Mouse (Mus musculus): Measurements from ENCODE around the gene Ccnj. TPM values are rescaled to one million over a fixed set of nuclear protein-coding genes. Genes with fewer than 3 reads are reported as not detected.
A peak's percentile ranks its signal among the peaks of the same experiment; 100 is the strongest.

The Ccnj gene
- 9.1 and 9.8 TPM in 2 replicates for polyA plus RNA-seq (2015; fragmentation: Nextera tagmentation; extraction: Ambion mirVana)

- WGBS, result under 1% methylated on average over 71 of the region's 71 CpGs
- Histone ChIP-seq H3K4me2 (replicated peaks) (peak within 1 kb of the TSS; percentile 69), H3K27me3 (replicated peaks) (no peaks in the 10 kb centered on the region)
Measured at GRCm38 (mm10) chr19:40830703-40831415, at the start of gene Ccnj. TSS of gene Ccnj (plus strand) at chr19:40831279.

GRCm38 (mm10) chr19:40788004-40788714, 42.9 kb upstream of the Ccnj start:
- H3K27me3 ChIP-seq (replicated peaks), result no peaks in the 10 kb centered on the region
- H3K4me1 ChIP-seq (replicated peaks), result no peaks in the 10 kb centered on the region
- H3K9me3 ChIP-seq, result no peaks in the 10 kb centered on the region
- H3K36me3 ChIP-seq, result no peaks in the 10 kb centered on the region
- no peak overlapping the region for H3K9ac ChIP-seq
- 79% methylated on average over 15 of the region's 15 CpGs for WGBS
- no peak overlapping the region for H3K27ac ChIP-seq
- no peak overlapping the region for H3K4me2 ChIP-seq (replicated peaks)
- H3K4me3 ChIP-seq (replicated peaks), result no peak overlapping the region
- no peak for ATAC-seq

More at GRCm38 (mm10) chr19:40830703-40831415, at the start of gene Ccnj:
- ATAC-seq, result peak; percentile 99
- no peaks in the 10 kb centered on the region for H3K9me3 ChIP-seq
- H3K4me3 ChIP-seq (replicated peaks), result peak within 1 kb of the TSS; percentile 92
- peaks cover 13% of the 10 kb centered on the region; the same call in 1 of the 2 replicates for H3K4me1 ChIP-seq (replicated peaks)
- peak within 1 kb of the TSS; percentile 87 for H3K27ac ChIP-seq
- no peaks in the 10 kb centered on the region for H3K36me3 ChIP-seq
- H3K9ac ChIP-seq, result peak within 1 kb of the TSS; percentile 94

- Histone ChIP-seq H3K9ac (no peak overlapping the region), H3K27me3 (replicated peaks) (no peaks in the 10 kb centered on the region), H3K36me3 (no peaks in the 10 kb centered on the region), H3K4me2 (replicated peaks) (no peak overlapping the region), H3K4me1 (replicated peaks) (no peaks in the 10 kb centered on the region), H3K9me3 (no peaks in the 10 kb centered on the region), H3K4me3 (replicated peaks) (no peak overlapping the region), H3K27ac (no peak overlapping the region)
- 70% methylated on average over 2 of the region's 2 CpGs for WGBS
- no peak for ATAC-seq
Measured at GRCm38 (mm10) chr19:40788715-40789084, 42.4 kb upstream of the Ccnj start.

GRCm38 (mm10) chr19:40805176-40805737, 25.8 kb upstream of the Ccnj start:
- WGBS, result 33% methylated on average over 7 of the region's 7 CpGs
- H3K4me2 ChIP-seq (replicated peaks), result no peak overlapping the region
- no peak overlapping the region for H3K27ac ChIP-seq
- ATAC-seq, result no peak
- 0 out of 2 replicates have a peak, but pooled peaks cover 2% of the 10 kb centered on the region for H3K4me1 ChIP-seq (replicated peaks)
- H3K4me3 ChIP-seq (replicated peaks), result no peak overlapping the region
- H3K27me3 ChIP-seq (replicated peaks), result no peaks in the 10 kb centered on the region
- H3K9ac ChIP-seq, result no peak overlapping the region
- H3K9me3 ChIP-seq, result no peaks in the 10 kb centered on the region
- H3K36me3 ChIP-seq, result no peaks in the 10 kb centered on the region

- Histone ChIP-seq H3K36me3 (no peaks in the 10 kb centered on the region), H3K9me3 (no peaks in the 10 kb centered on the region), H3K4me3 (replicated peaks) (no peak overlapping the region), H3K9ac (no peak overlapping the region), H3K27ac (no peak overlapping the region), H3K4me2 (replicated peaks) (no peak overlapping the region), H3K4me1 (replicated peaks) (0 out of 2 replicates have a peak, but pooled peaks cover 2% of the 10 kb centered on the region), H3K27me3 (replicated peaks) (no peaks in the 10 kb centered on the region)
- 73% methylated on average over 7 of the region's 7 CpGs for WGBS
- no peak for ATAC-seq
Measured at GRCm38 (mm10) chr19:40809858-40810257, 21.2 kb upstream of the Ccnj start.

GRCm38 (mm10) chr19:40811840-40812239, 19.2 kb upstream of the Ccnj start:
- Histone ChIP-seq H3K4me2 (replicated peaks) (no peak overlapping the region), H3K27ac (no peak overlapping the region), H3K4me3 (replicated peaks) (no peak overlapping the region), H3K4me1 (replicated peaks) (no peaks in the 10 kb centered on the region), H3K9me3 (no peaks in the 10 kb centered on the region), H3K9ac (no peak overlapping the region), H3K36me3 (no peaks in the 10 kb centered on the region), H3K27me3 (replicated peaks) (no peaks in the 10 kb centered on the region)
- peak; percentile 72 for ATAC-seq
- 64% methylated on average over 4 of the region's 4 CpGs for WGBS

- Histone ChIP-seq H3K4me2 (replicated peaks) (no peak overlapping the region), H3K27me3 (replicated peaks) (no peaks in the 10 kb centered on the region), H3K27ac (no peak overlapping the region), H3K9ac (no peak overlapping the region), H3K9me3 (no peaks in the 10 kb centered on the region), H3K36me3 (no peaks in the 10 kb centered on the region), H3K4me3 (replicated peaks) (no peak overlapping the region), H3K4me1 (replicated peaks) (no peaks in the 10 kb centered on the region)
- ATAC-seq, result no peak
- WGBS, result 59% methylated on average over 3 of the region's 3 CpGs
Measured at GRCm38 (mm10) chr19:40812778-40813177, 18.3 kb upstream of the Ccnj start.

GRCm38 (mm10) chr19:40813385-40813784, 17.7 kb upstream of the Ccnj start:
- ATAC-seq, result peak; percentile 51; the same call in 1 of the 2 replicates
- no peaks in the 10 kb centered on the region for H3K36me3 ChIP-seq
- WGBS, result 72% methylated on average over 14 of the region's 14 CpGs

GRCm38 (mm10) chr19:40815645-40816183, 15.4 kb upstream of the Ccnj start:
- ATAC-seq, result no peak
- Histone ChIP-seq H3K27me3 (replicated peaks) (no peaks in the 10 kb centered on the region), H3K9me3 (no peaks in the 10 kb centered on the region), H3K4me1 (replicated peaks) (no peaks in the 10 kb centered on the region), H3K9ac (no peak overlapping the region), H3K36me3 (no peaks in the 10 kb centered on the region), H3K27ac (no peak overlapping the region), H3K4me2 (replicated peaks) (no peak overlapping the region), H3K4me3 (replicated peaks) (no peak overlapping the region)
- WGBS, result 75% methylated on average over 7 of the region's 7 CpGs

More at GRCm38 (mm10) chr19:40813385-40813784, 17.7 kb upstream of the Ccnj start:
- Histone ChIP-seq H3K4me3 (replicated peaks) (no peak overlapping the region), H3K9me3 (no peaks in the 10 kb centered on the region), H3K9ac (no peak overlapping the region), H3K27me3 (replicated peaks) (no peaks in the 10 kb centered on the region), H3K4me1 (replicated peaks) (no peaks in the 10 kb centered on the region), H3K27ac (no peak overlapping the region), H3K4me2 (replicated peaks) (no peak overlapping the region)

GRCm38 (mm10) chr19:40817901-40818532, 13.1 kb upstream of the Ccnj start:
- no peaks in the 10 kb centered on the region for H3K9me3 ChIP-seq
- H3K36me3 ChIP-seq, result no peaks in the 10 kb centered on the region
- no peak overlapping the region for H3K9ac ChIP-seq
- WGBS, result 87% methylated on average over 6 of the region's 6 CpGs
- H3K27me3 ChIP-seq (replicated peaks), result no peaks in the 10 kb centered on the region
- no peak overlapping the region for H3K4me3 ChIP-seq (replicated peaks)
- no peak overlapping the region for H3K4me2 ChIP-seq (replicated peaks)
- no peak for ATAC-seq
- no peaks in the 10 kb centered on the region for H3K4me1 ChIP-seq (replicated peaks)
- no peak overlapping the region for H3K27ac ChIP-seq

GRCm38 (mm10) chr19:40818764-40819163, 12.3 kb upstream of the Ccnj start:
- H3K4me1 ChIP-seq (replicated peaks), result no peaks in the 10 kb centered on the region
- no peak overlapping the region for H3K4me3 ChIP-seq (replicated peaks)
- no peak overlapping the region for H3K4me2 ChIP-seq (replicated peaks)
- H3K9ac ChIP-seq, result no peak overlapping the region
- H3K27ac ChIP-seq, result no peak overlapping the region
- no peaks in the 10 kb centered on the region for H3K36me3 ChIP-seq
- WGBS, result 49% methylated on average over 7 of the region's 7 CpGs
- ATAC-seq, result no peak
- H3K27me3 ChIP-seq (replicated peaks), result no peaks in the 10 kb centered on the region
- no peaks in the 10 kb centered on the region for H3K9me3 ChIP-seq

- Histone ChIP-seq H3K27ac (no peak overlapping the region), H3K4me2 (replicated peaks) (no peak overlapping the region), H3K9me3 (no peaks in the 10 kb centered on the region), H3K9ac (no peak overlapping the region), H3K27me3 (replicated peaks) (no peaks in the 10 kb centered on the region), H3K4me1 (replicated peaks) (no peaks in the 10 kb centered on the region), H3K4me3 (replicated peaks) (no peak overlapping the region), H3K36me3 (no peaks in the 10 kb centered on the region)
- no peak for ATAC-seq
- 75% methylated on average over 4 of the region's 4 CpGs for WGBS
Measured at GRCm38 (mm10) chr19:40821306-40821825, 9.7 kb upstream of the Ccnj start.
